Mouse (Mus musculus) inflammation-experienced regulatory T-cells, adult 6 months (primary cell): ENCODE results near the gene Ahcyl2. TPM values are rescaled to one million over a fixed set of nuclear protein-coding genes. Genes with fewer than 3 reads are reported as not detected.
"Not testable (repeated sequence)": the region's sequence is repeated elsewhere in the genome, so short reads cannot be mapped to it uniquely, and the experiment has no call there.

Experiments used
- ATAC-seq: one replicate; pipeline ENCODE4 v1.8.0; 2017
- polyA plus RNA-seq, 3 experiments: library from polyadenylated mRNA; unstranded; fragments of 100-300 nt; shearing (Covaris generic); gene quantifications; one replicate each; pipeline ENCODE4 v1.2.1; 2017

Gene Ahcyl2
- polyA plus RNA-seq, 3 experiments from 2014 or later: 28.9 to 79.9 (median 60.8) TPM

DNA sequence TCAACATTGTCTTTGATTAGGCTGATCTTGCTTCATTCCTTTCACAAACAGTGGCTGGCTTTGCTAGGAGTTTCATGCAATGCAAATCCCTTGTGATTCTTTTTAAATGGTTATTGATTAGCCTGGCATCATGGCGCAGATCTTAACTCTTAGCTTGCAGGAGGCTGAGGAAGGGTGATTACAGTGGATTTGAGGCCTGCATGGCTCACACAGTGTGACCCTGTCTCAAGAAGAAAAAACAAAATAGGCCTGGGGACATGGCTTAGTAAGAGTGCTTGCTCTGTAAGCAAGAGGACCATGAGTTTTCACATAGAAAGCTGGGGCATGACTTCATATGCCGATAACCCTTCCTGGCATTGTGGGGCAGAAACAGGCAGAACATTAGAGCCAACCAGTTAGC lies 47.8 kb downstream of the Ahcyl2 start:
- no peak for ATAC-seq

DNA sequence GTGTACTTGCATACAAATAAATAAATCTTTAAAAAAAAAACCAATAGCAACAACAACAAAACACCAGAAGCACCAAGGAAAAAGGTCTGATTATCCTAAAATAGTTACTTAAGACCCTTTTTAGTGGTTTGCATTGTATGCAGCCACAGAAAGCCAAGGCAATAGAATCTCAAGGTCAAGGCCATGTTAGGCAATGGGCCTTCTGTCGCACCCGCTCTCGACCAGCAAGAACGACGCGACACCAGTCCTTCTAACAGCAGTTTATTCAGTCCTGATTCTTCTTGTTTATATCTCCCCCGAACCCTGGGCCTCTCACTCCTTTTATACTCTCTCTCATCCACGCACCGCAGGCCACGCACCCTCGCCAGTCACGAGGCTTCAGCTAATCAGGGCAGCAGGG lies 48.6 kb downstream of the Ahcyl2 start:
- ATAC-seq: not testable (repeated sequence)

- peak; percentile 67 for ATAC-seq
Observed at GRCm38 (mm10) chr6:29819309-29819708, 51.5 kb downstream of the Ahcyl2 start.

DNA sequence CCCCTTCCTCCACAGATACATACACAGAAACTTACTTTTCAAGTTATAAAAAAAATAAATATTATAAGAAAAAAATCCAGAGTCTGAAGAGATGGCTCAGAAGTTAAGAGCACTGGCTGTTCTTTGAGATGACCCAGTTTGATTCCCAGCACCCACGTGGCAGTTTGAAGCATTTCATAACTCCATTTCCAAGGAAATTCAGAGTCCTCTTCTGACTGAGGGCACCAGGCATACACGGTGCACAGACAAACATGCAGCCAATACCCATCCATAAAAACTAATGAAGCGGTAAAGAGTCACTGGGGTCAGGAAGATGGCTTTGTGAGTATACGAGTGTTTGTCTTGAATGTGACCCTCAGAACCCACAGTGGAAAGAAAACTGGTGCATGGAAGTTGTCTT lies 52.5 kb downstream of the Ahcyl2 start:
- no peak for ATAC-seq

- ATAC-seq: no peak
Observed at GRCm38 (mm10) chr6:29820926-29821325, 53.1 kb downstream of the Ahcyl2 start.

- no peak for ATAC-seq
Observed at GRCm38 (mm10) chr6:29821770-29822169, 54.0 kb downstream of the Ahcyl2 start.

GRCm38 (mm10) chr6:29825302-29825701 lies 57.5 kb downstream of the Ahcyl2 start:
- ATAC-seq: no peak

DNA sequence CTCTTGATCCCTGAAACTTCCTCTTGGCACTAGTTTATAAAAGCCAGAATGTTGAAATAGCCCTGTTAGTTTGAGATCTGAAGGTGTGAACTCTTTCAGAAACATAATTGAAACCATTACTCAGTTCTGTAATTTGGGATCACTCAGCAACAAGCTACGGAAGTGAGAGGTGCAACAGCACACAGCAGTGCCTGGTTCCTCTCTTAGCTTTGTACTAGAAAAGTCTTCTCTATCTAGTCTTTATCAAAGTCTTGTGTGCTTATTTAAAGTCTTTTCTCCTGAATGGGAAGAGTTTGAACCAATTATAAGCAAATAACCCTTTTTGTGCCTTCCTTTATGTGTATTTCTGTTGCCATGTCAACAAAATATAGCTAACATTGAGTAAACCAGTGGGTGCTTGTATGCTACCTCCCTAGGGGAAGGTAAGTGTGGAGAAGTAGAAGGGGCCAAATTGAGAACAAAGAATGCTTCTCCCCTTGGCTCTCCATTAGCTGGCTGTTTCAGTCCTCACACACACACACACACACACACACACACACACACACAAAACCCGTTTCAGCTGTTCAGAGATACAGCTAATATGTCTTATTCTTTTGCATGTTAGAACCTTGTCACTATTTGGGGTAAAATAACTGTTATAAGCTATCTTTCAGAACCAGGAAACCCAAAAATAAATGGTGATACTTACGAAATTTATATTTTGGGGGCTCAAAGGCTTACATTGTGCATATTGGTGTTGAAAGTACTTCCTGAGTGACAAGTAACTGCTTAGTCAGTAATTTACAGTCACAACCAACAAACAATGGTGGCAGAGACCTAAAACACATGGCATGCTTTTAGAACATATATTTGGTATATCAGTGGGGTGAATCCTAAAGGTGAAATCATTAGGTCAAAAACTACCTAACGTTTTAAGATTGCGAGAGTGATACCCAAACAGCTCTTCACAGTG lies 59.8 kb downstream of the Ahcyl2 start:
- peak; percentile 79 for ATAC-seq

GRCm38 (mm10) chr6:29828574-29829234 lies 60.9 kb downstream of the Ahcyl2 start:
- no peak for ATAC-seq

GRCm38 (mm10) chr6:29832356-29832755 lies 64.5 kb downstream of the Ahcyl2 start:
- no peak for ATAC-seq

- no peak for ATAC-seq
Observed at GRCm38 (mm10) chr6:29833117-29833516, 65.3 kb downstream of the Ahcyl2 start.

DNA sequence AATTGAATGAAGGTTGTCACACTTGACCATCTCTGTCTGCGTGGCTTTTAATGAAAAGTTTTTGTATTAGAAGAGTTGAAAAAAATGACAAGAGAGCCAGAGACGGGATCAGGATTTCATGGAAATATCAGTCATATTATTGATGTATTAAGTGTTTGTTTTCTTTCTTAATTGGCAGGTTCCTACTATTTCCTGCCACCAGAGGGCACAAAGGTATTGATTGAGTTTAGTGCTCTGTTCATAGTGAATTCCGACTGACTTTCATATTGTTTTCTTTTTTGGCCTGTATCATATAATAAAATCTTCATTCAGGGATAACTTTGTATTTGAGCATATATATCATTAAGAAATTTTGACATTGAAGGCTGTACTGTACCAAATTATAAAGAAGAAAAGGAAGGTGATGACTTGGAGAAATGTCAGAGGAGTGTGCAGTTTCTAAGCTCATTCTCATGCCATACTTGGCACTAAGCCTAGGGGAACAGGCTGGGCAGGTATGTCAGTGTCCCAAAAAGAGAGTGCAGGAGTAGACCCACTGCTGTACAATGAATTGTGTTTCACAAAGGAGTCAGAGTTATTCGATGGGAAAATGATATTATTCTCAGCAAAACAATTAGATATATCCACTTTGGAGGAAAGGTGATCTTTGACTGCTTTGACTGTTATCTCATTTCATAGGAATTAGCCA lies 65.9 kb downstream of the Ahcyl2 start:
- ATAC-seq: peak; percentile 30

DNA sequence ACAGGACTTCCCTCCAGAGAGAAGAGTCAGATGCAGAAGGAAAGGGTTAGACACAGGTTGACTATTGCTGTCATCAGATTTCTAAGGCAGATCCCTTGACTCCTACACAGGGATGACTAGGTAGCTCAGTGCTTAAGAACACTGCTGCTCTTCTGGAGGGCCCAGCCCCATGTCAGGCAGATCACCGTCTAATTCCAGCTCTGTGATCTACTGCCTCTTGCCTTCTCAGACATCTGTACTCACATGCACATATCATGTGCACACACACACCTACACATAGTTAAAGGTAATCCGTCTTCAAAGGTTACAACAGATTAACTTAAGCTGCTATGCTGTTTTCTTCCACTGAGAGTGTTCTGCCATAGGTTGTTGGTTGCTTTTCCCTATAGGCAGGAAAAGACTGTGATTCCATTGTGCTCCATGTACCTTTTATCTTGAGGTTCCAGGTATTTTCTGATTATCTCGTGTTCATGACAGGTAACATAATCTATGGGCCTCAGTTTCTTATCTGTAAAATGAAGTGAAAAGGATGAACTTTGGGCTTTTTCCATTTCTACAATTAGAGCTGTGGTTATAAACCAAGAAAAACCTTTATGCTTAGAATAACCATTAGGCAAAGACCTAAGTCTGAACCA lies 67.8 kb downstream of the Ahcyl2 start:
- no peak for ATAC-seq

DNA sequence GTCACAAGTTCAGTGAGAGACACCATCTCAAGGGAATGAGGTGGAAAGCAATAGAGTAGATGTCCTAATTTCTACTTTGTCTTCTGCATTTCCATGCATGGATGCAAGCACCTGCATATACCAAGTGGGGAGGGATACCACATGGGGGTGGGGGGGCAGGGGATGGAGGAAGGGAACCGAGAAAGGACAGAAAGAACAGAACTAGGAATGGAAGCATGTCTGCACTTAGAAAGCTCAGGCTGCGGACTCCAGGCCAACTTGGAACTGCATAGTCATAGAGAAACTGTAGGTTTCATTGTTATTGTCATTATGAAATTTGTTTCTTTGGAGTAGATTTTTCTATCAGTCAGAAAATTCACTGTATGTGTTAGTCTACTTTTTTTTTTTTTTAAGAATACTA lies 69.8 kb downstream of the Ahcyl2 start:
- no peak for ATAC-seq

- ATAC-seq: peak; percentile 83
Observed at GRCm38 (mm10) chr6:29838531-29838930, 70.7 kb downstream of the Ahcyl2 start.

DNA sequence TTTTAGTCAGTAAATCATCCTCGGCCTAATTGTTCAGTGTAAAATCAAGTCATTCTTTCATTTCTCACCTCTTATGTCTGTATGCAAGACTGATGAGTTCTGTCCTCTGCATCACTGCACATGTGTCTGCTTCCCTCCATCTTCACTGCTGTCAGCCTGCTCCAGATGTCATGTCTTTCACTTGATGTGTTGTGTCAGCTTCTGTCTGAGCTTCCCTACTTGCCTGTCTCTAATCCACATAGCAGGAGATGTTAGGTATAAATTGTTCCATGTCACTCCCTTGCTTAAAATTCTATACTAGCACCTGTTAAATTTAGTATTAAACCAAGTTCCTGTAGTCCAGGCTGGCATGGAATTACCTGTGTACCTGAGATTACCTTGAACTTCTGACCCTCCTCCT lies 72.2 kb downstream of the Ahcyl2 start:
- ATAC-seq: no peak

DNA sequence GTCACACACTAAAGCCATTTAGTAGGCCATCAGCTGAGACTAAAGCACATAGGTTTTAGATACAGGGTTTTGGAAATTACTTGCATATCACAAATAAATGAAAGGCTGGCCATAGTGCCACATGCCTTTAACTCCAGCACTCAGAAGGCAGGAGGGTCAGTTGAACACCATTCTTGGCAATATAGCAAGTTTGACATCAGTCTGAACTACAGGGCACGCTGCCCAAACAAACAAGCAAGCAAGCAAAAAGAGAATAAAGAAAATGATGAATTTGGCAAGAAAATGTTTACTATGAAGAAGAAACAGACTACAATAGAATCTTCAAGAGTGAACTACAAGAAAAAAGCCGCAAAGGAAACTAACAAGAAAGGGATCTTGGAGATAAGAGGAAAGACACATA lies 73.7 kb downstream of the Ahcyl2 start:
- no peak for ATAC-seq

DNA sequence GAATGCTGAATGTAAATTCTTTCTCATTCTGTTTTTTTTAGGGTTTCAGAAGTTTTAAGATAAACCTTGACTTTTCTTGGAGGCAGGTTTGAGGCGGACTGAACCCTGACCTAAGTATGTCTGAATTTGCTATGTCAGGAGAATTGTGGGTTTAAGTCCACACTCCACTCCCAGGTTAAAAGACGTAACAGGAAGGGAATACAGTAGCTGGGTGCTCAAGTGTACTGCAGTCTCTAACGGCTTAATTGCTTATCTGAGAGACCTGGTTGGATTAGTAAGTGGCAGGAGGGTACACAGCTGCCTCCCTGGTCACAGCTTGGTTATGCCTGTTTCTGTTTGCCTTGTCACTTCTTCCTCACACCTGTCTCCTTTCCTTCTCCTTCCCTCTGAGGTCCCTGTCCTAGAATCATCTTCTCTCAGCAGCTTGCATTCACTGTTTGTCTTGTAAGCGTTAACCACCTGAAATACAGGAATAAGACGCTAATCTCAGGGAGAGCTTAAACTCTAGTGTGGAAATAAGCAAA lies 79.9 kb downstream of the Ahcyl2 start:
- ATAC-seq: no peak

DNA sequence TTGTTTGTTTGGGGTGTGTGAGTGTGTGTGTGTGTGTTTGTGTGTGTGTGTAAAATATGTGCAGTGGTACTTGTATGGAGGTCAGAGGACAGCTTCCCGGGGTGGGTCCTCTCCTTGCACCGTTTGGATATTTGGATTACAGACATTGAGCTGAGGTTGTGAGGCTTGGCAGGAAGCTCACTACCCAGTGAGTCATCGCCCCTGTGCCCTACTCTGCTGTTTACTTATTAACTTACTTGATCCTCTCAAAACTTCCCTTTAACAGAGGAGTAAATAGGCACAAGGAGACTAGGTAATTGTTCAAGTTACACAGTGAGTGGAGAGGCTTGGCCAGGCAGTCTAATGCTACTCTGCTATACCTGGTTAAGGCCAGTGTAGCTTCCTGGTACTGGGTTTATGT lies 81.0 kb downstream of the Ahcyl2 start:
- ATAC-seq: no peak

- no peak for ATAC-seq
Observed at GRCm38 (mm10) chr6:29850096-29850495, 82.3 kb downstream of the Ahcyl2 start.

DNA sequence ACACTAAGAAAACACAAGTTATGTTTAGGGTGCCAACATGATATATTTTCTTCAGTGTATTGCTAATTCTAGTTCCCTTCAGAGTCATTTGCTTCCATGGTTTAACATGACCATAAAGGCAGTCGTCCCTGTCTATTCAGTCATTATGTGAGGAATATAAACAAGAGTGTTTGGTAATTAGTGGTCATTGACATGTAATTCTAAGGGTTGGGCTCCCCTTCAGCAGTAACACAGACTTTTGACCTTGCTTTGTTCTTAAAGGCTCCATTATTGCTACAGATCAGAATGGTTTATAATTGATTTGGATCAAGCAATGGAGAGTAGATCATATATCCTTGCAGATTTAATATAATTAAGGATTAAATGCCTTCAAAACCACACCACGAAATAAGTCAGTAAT lies 82.9 kb downstream of the Ahcyl2 start:
- ATAC-seq: no peak

DNA sequence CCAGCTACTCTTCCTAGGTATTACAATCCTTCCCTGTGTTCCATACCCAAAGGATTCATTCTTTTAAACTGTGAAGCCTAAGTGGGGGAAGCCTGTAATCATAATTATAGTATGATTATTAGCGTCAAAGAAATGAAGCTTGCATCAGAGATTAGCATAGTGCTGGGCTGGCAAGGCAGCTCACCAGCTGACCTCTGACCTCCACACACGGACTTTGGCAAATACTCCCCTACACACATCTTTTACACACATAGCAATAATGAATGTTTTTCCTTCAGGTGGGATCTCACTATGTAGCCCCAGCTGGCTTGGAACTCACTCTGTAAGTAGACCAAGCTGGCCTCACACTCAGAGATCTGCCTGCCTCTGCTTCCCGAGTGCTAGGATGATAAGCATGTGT lies 84.1 kb downstream of the Ahcyl2 start:
- ATAC-seq: no peak
